Mouse (Mus musculus) gastrocnemius, adult 8-10 months (tissue): ENCODE measurements around the gene Gm10491. TPM values are rescaled to one million over a fixed set of nuclear protein-coding genes. Genes with fewer than 3 reads are reported as not detected.
"Not testable (repeated sequence)": the region's sequence is repeated elsewhere in the genome, so short reads cannot be mapped to it uniquely, and the experiment has no call there.

Experiments
- DNase-seq, 2 experiments: peaks; one replicate each; pipeline ENCODE4 v3.0.0; 2022; ENCODE audit warnings: low spot score in 2 of 2
- total RNA-seq, 4 experiments: library from RNA; stranded (reverse); gene quantifications; 2 replicates each; pipeline ENCODE4 v1.2.4; 2022

Gm10491 gene
- total RNA-seq: not detected

- DNase-seq: no peak
Measured at GRCm38 (mm10) chrX:7907735-7908134, at the start of gene Gm10491. Gm10491 (minus strand) TSS chrX:7907835.

- DNase-seq: no peak
Measured at GRCm38 (mm10) chrX:7950091-7950490, 42.5 kb upstream of the Gm10491 start.

- DNase-seq: peak; percentile 89 to 93
Measured at GRCm38 (mm10) chrX:7947900-7948492, 40.4 kb upstream of the Gm10491 start.

GRCm38 (mm10) chrX:7947108-7947899 lies 39.7 kb upstream of the Gm10491 start, which contains the start of gene Hdac6:
Hdac6 (minus strand) TSS chrX:7947889.
- no peak for DNase-seq

- no peak for DNase-seq
Measured at GRCm38 (mm10) chrX:7945618-7946017, 38.0 kb upstream of the Gm10491 start.

GRCm38 (mm10) chrX:7937667-7938066 lies 30.0 kb upstream of the Gm10491 start:
- no peak for DNase-seq

- DNase-seq: no peak
Measured at GRCm38 (mm10) chrX:7936874-7937273, 29.2 kb upstream of the Gm10491 start.

- DNase-seq: no peak
Measured at GRCm38 (mm10) chrX:7928270-7928790, 20.7 kb upstream of the Gm10491 start, which contains the start of gene Eras. Eras (minus strand) TSS chrX:7928607.

GRCm38 (mm10) chrX:7927116-7927515 lies 19.5 kb upstream of the Gm10491 start:
- DNase-seq: no peak

- DNase-seq: no peak
Measured at GRCm38 (mm10) chrX:7926266-7926665, 18.6 kb upstream of the Gm10491 start.

GRCm38 (mm10) chrX:7922032-7922431 lies 14.4 kb upstream of the Gm10491 start:
- DNase-seq: no peak

- DNase-seq: no peak
Measured at GRCm38 (mm10) chrX:7919601-7920383, 12.2 kb upstream of the Gm10491 start, which contains the start of gene Pcsk1n. Pcsk1n (plus strand) TSS chrX:7919822.

GRCm38 (mm10) chrX:7917960-7918359 lies 10.3 kb upstream of the Gm10491 start:
- DNase-seq: not testable (repeated sequence)

- not testable (repeated sequence) for DNase-seq
Measured at GRCm38 (mm10) chrX:7915669-7916068, 8.0 kb upstream of the Gm10491 start.

GRCm38 (mm10) chrX:7910473-7910872 lies 2.8 kb upstream of the Gm10491 start:
- no peak for DNase-seq

GRCm38 (mm10) chrX:7909242-7909641 lies 1.6 kb upstream of the Gm10491 start, which contains the start of gene Gm10490:
Gm10490 (plus strand) TSS chrX:7909542.
- DNase-seq: not testable (repeated sequence)

GRCm38 (mm10) chrX:7904441-7904840 lies 3.2 kb downstream of the Gm10491 start:
- DNase-seq: no peak

GRCm38 (mm10) chrX:7898880-7899874 lies 8.5 kb downstream of the Gm10491 start, which contains the start of the genes Pqbp1 and Timm17b:
Pqbp1 (minus strand) TSS chrX:7899269.
Timm17b (plus strand) TSS chrX:7899357.
- peak; percentile 74 to 83 for DNase-seq

- DNase-seq: no peak
Measured at GRCm38 (mm10) chrX:7898211-7898610, 9.4 kb downstream of the Gm10491 start.
